Mouse (Mus musculus): ENCODE measurements around the gene Otud7a.

- TF ChIP-seq CTCF (IDR thresholded peaks at IDR 0.05; ENCODE audit: low read depth) (no peak), EP300 (IDR thresholded peaks at IDR 0.05; ENCODE audit: low read depth) (no peak)
These were observed 280.6 kb downstream of the Otud7a start for GRCm38 (mm10) chr7:63725040-63725729.
